Mouse (Mus musculus) adrenal gland, postnatal 14 days (tissue): ENCODE data around the gene Gm20809. TPM values are rescaled to one million over a fixed set of nuclear protein-coding genes. Genes with fewer than 3 reads are reported as not detected.
"Not testable (repeated sequence)": the region's sequence is repeated elsewhere in the genome, so short reads cannot be mapped to it uniquely, and the experiment has no call there.

Experiments used
- DNase-seq: peaks from one replicate; pipeline ENCODE4 v3.0.0; 2021; ENCODE audit warnings: mixed read lengths
- long read RNA-seq, 2 experiments: library from polyadenylated mRNA; stranded (forward); transcript quantifications; one replicate each; pipeline ENCODE4 v2.0.0; 2021
- total RNA-seq: library from RNA; stranded (reverse); gene quantifications from 2 replicates; pipeline ENCODE4 v1.2.3, GENCODE M21; 2021

Gene Gm20809
- not detected in 2 replicates for total RNA-seq
- long read RNA-seq, experiment 1 = 0 reads
- long read RNA-seq, experiment 2 = 0 reads

GRCm38 (mm10) chrY:24454757-24455156 lies at the start of gene Gm20809:
Gm20809 (plus strand) TSS chrY:24455057.
- DNase-seq = not testable (repeated sequence)
